Mouse (Mus musculus) adrenal gland, postnatal 4 days (tissue): ENCODE results near the gene Skida1. TPM values are rescaled to one million over a fixed set of nuclear protein-coding genes. Genes with fewer than 3 reads are reported as not detected.
A peak's percentile ranks its signal among the peaks of the same experiment; 100 is the strongest.

ENCODE experiments used
- DNase-seq, 2 experiments: peaks; one replicate each; pipeline ENCODE4 v3.0.0; 2021 to 2022; ENCODE audit warnings: low spot score in 2 of 2, mixed read lengths in 2 of 2
- total RNA-seq, 2 experiments: library from RNA; stranded (reverse); gene quantifications; 2 replicates each; pipeline ENCODE4 v1.2.3; 2021

Skida1 gene
- total RNA-seq, 2 experiments from 2014 or later: 9.9 to 11.3 TPM

GRCm38 (mm10) chr2:18040347-18041160, 8.3 kb downstream of the Skida1 start:
- no peak for DNase-seq

- DNase-seq: no peak
Observed at GRCm38 (mm10) chr2:18039566-18040290, 9.1 kb downstream of the Skida1 start.

- no peak for DNase-seq
Observed at GRCm38 (mm10) chr2:18038895-18039371, 9.9 kb downstream of the Skida1 start.

- no peak for DNase-seq
Observed at GRCm38 (mm10) chr2:18038141-18038752, 10.6 kb downstream of the Skida1 start.

- no peak for DNase-seq
Observed at GRCm38 (mm10) chr2:18037491-18037890, 11.4 kb downstream of the Skida1 start, which contains the start of gene A930004D18Rik. Gene A930004D18Rik (minus strand): TSS chr2:18037737.

GRCm38 (mm10) chr2:18034371-18035250, 14.2 kb downstream of the Skida1 start:
- no peak for DNase-seq

GRCm38 (mm10) chr2:18033166-18034108, 15.4 kb downstream of the Skida1 start:
- no peak for DNase-seq

GRCm38 (mm10) chr2:18032538-18032895, 16.3 kb downstream of the Skida1 start:
- DNase-seq: no peak

- no peak for DNase-seq
Observed at GRCm38 (mm10) chr2:18031831-18032537, 16.9 kb downstream of the Skida1 start.

- no peak for DNase-seq
Observed at GRCm38 (mm10) chr2:18031271-18031821, 17.5 kb downstream of the Skida1 start.

GRCm38 (mm10) chr2:18030581-18030980, 18.3 kb downstream of the Skida1 start:
- no peak for DNase-seq

- DNase-seq: no peak
Observed at GRCm38 (mm10) chr2:18029656-18030055, 19.2 kb downstream of the Skida1 start.

- DNase-seq: peak; percentile 74 to 77
Observed at GRCm38 (mm10) chr2:18028140-18029021, 20.5 kb downstream of the Skida1 start.

GRCm38 (mm10) chr2:18027448-18028139, 21.3 kb downstream of the Skida1 start:
- DNase-seq: peak; percentile 86 to 93

GRCm38 (mm10) chr2:18026116-18026947, 22.5 kb downstream of the Skida1 start:
- DNase-seq: peak in 1 of 2 experiments; percentile 31

GRCm38 (mm10) chr2:18025781-18026115, 23.1 kb downstream of the Skida1 start:
- no peak for DNase-seq
